Mouse (Mus musculus): ENCODE data around the gene Casp8ap2.

DNA sequence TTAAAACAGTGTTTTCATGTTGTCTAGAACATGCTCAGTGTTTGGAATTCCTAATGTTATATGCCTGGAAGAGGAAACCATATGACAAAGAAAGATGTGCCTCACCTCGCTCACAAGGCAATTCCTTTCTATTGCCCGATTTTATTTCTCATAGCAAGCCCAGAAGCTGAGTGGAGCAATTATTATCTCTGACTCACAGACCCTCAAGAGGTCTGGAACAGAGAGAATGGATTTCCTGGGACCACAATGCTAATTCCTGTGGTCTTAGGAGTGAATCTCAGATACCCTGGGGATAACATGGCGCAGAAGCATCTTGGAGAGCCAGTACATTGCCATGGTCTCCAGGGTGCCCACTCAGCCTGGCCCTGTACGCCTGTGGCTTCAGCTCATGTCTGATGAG lies 46.2 kb upstream of the Casp8ap2 start:
- no peak for TF ChIP-seq CTCF (IDR thresholded peaks at IDR 0.05; ENCODE audit: extremely low read depth, insufficient read depth, insufficient read length, insufficient replicate concordance)
- no peak for TF ChIP-seq POLR2A (IDR thresholded peaks at IDR 0.05; ENCODE audit: low read depth, low read length)

Measured in spleen, adult 2 months (tissue).